Mouse (Mus musculus): Measurements from ENCODE around the gene Plpp2. TPM values are rescaled to one million over a fixed set of nuclear protein-coding genes. Genes with fewer than 3 reads are reported as not detected.
A peak's percentile ranks its signal among the peaks of the same experiment; 100 is the strongest.

Plpp2 gene
- polyA plus RNA-seq, 1 experiment = not detected

GRCm38 (mm10) chr10:79538323-79538722 is 4.7 kb upstream of the Plpp2 start:
- Histone ChIP-seq H3K27ac (ENCODE audit: insufficient read depth, low read depth, low read length) (no peak overlapping the region), H3K4me3 (ENCODE audit: insufficient read depth, low read depth, low read length) (no peak overlapping the region), H3K4me1 (ENCODE audit: control insufficient read depth, insufficient read depth, low read length) (peaks cover 7% of the 10 kb centered on the region)
- 72% methylated on average over 3 of the region's 3 CpGs for WGBS
- TF ChIP-seq POLR2A (IDR thresholded peaks at IDR 0.05; ENCODE audit: insufficient read depth, low read depth, low read length) = no peak
- no peak for TF ChIP-seq CTCF (IDR thresholded peaks at IDR 0.05; ENCODE audit: insufficient read depth, low read depth, low read length)

GRCm38 (mm10) chr10:79537781-79538180 is 4.2 kb upstream of the Plpp2 start:
- H3K4me3 ChIP-seq (ENCODE audit: insufficient read depth, low read depth, low read length) = no peak overlapping the region
- TF ChIP-seq POLR2A (IDR thresholded peaks at IDR 0.05; ENCODE audit: insufficient read depth, low read depth, low read length) (no peak), CTCF (IDR thresholded peaks at IDR 0.05; ENCODE audit: insufficient read depth, low read depth, low read length) (no peak)
- peaks cover 12% of the 10 kb centered on the region for H3K4me1 ChIP-seq (ENCODE audit: control insufficient read depth, insufficient read depth, low read length)
- 86% methylated on average over 2 of the region's 2 CpGs for WGBS
- H3K27ac ChIP-seq (ENCODE audit: insufficient read depth, low read depth, low read length) = no peak overlapping the region

- peaks cover 12% of the 10 kb centered on the region for H3K4me1 ChIP-seq (ENCODE audit: control insufficient read depth, insufficient read depth, low read length)
- TF ChIP-seq POLR2A (IDR thresholded peaks at IDR 0.05; ENCODE audit: insufficient read depth, low read depth, low read length) = no peak
- no peak for TF ChIP-seq CTCF (IDR thresholded peaks at IDR 0.05; ENCODE audit: insufficient read depth, low read depth, low read length)
- H3K27ac ChIP-seq (ENCODE audit: insufficient read depth, low read depth, low read length) = no peak overlapping the region
- H3K4me3 ChIP-seq (ENCODE audit: insufficient read depth, low read depth, low read length) = no peak overlapping the region
- WGBS = 95% methylated on average over 7 of the region's 7 CpGs
Observed at GRCm38 (mm10) chr10:79537271-79537670, 3.7 kb upstream of the Plpp2 start.

- TF ChIP-seq CTCF (IDR thresholded peaks at IDR 0.05; ENCODE audit: insufficient read depth, low read depth, low read length) (no peak), POLR2A (IDR thresholded peaks at IDR 0.05; ENCODE audit: insufficient read depth, low read depth, low read length) (no peak)
- 74% methylated on average over 12 of the region's 12 CpGs for WGBS
- Histone ChIP-seq H3K4me1 (ENCODE audit: control insufficient read depth, insufficient read depth, low read length) (peaks cover 12% of the 10 kb centered on the region), H3K27ac (ENCODE audit: insufficient read depth, low read depth, low read length) (no peak overlapping the region), H3K4me3 (ENCODE audit: insufficient read depth, low read depth, low read length) (no peak overlapping the region)
Observed at GRCm38 (mm10) chr10:79536461-79537080, 3.0 kb upstream of the Plpp2 start.

GRCm38 (mm10) chr10:79535431-79535830 is 1.8 kb upstream of the Plpp2 start:
- no peak for TF ChIP-seq POLR2A (IDR thresholded peaks at IDR 0.05; ENCODE audit: insufficient read depth, low read depth, low read length)
- TF ChIP-seq CTCF (IDR thresholded peaks at IDR 0.05; ENCODE audit: insufficient read depth, low read depth, low read length) = no peak
- Histone ChIP-seq H3K27ac (ENCODE audit: insufficient read depth, low read depth, low read length) (no peak overlapping the region), H3K4me1 (ENCODE audit: control insufficient read depth, insufficient read depth, low read length) (peaks cover 12% of the 10 kb centered on the region), H3K4me3 (ENCODE audit: insufficient read depth, low read depth, low read length) (no peak overlapping the region)
- WGBS = 59% methylated on average over 1 of the region's 1 CpGs

GRCm38 (mm10) chr10:79534426-79534825 is 830 bp upstream of the Plpp2 start:
- H3K4me3 ChIP-seq (ENCODE audit: insufficient read depth, low read depth, low read length) = no peak overlapping the region
- WGBS = 86% methylated on average over 2 of the region's 2 CpGs
- H3K27ac ChIP-seq (ENCODE audit: insufficient read depth, low read depth, low read length) = no peak overlapping the region
- H3K4me1 ChIP-seq (ENCODE audit: control insufficient read depth, insufficient read depth, low read length) = peaks cover 12% of the 10 kb centered on the region
- TF ChIP-seq POLR2A (IDR thresholded peaks at IDR 0.05; ENCODE audit: insufficient read depth, low read depth, low read length) = no peak
- no peak for TF ChIP-seq CTCF (IDR thresholded peaks at IDR 0.05; ENCODE audit: insufficient read depth, low read depth, low read length)

GRCm38 (mm10) chr10:79532678-79533077 is 918 bp downstream of the Plpp2 start:
- WGBS = 45% methylated on average over 3 of the region's 3 CpGs
- Histone ChIP-seq H3K4me1 (ENCODE audit: control insufficient read depth, insufficient read depth, low read length) (peaks cover 12% of the 10 kb centered on the region), H3K27ac (ENCODE audit: insufficient read depth, low read depth, low read length) (no peak overlapping the region), H3K4me3 (ENCODE audit: insufficient read depth, low read depth, low read length) (peak overlapping the region; percentile 42)
- TF ChIP-seq CTCF (IDR thresholded peaks at IDR 0.05; ENCODE audit: insufficient read depth, low read depth, low read length) = no peak
- no peak for TF ChIP-seq POLR2A (IDR thresholded peaks at IDR 0.05; ENCODE audit: insufficient read depth, low read depth, low read length)

GRCm38 (mm10) chr10:79531593-79531992 is 2.0 kb downstream of the Plpp2 start:
- TF ChIP-seq POLR2A (IDR thresholded peaks at IDR 0.05; ENCODE audit: insufficient read depth, low read depth, low read length) = no peak
- no peak for TF ChIP-seq CTCF (IDR thresholded peaks at IDR 0.05; ENCODE audit: insufficient read depth, low read depth, low read length)
- Histone ChIP-seq H3K4me1 (ENCODE audit: control insufficient read depth, insufficient read depth, low read length) (peaks cover 12% of the 10 kb centered on the region), H3K27ac (ENCODE audit: insufficient read depth, low read depth, low read length) (no peak overlapping the region), H3K4me3 (ENCODE audit: insufficient read depth, low read depth, low read length) (no peak overlapping the region)
- 91% methylated on average over 3 of the region's 3 CpGs for WGBS

GRCm38 (mm10) chr10:79530721-79531120 is 2.9 kb downstream of the Plpp2 start:
- Histone ChIP-seq H3K4me3 (ENCODE audit: insufficient read depth, low read depth, low read length) (no peak overlapping the region), H3K4me1 (ENCODE audit: control insufficient read depth, insufficient read depth, low read length) (peaks cover 12% of the 10 kb centered on the region), H3K27ac (ENCODE audit: insufficient read depth, low read depth, low read length) (no peak overlapping the region)
- no peak for TF ChIP-seq CTCF (IDR thresholded peaks at IDR 0.05; ENCODE audit: insufficient read depth, low read depth, low read length)
- TF ChIP-seq POLR2A (IDR thresholded peaks at IDR 0.05; ENCODE audit: insufficient read depth, low read depth, low read length) = no peak
- 96% methylated on average over 13 of the region's 13 CpGs for whole genome bisulfite sequencing
